Mouse (Mus musculus): ENCODE measurements around the gene Rasal3. TPM values are rescaled to one million over a fixed set of nuclear protein-coding genes. Genes with fewer than 3 reads are reported as not detected.
A peak's percentile ranks its signal among the peaks of the same experiment; 100 is the strongest.

Rasal3 gene
- polyA plus RNA-seq, 1 experiment = 157 TPM

GRCm38 (mm10) chr17:32419989-32420388, 16.6 kb upstream of the Rasal3 start:
- WGBS = 78% methylated on average over 2 of the region's 2 CpGs

GRCm38 (mm10) chr17:32416771-32417170, 13.4 kb upstream of the Rasal3 start:
- 93% methylated on average over 14 of the region's 14 CpGs for WGBS
- no peak overlapping the region for H3K27ac ChIP-seq (ENCODE audit: insufficient read depth, low read length)
- H3K36me3 ChIP-seq (ENCODE audit: control insufficient read depth, insufficient read depth, low read length) = peaks cover 32% of the 10 kb centered on the region
- no peaks in the 10 kb centered on the region for H3K27me3 ChIP-seq (ENCODE audit: control insufficient read depth, insufficient read depth, low read length)
- peaks cover 4% of the 10 kb centered on the region; the same call in 1 of the 2 replicates for H3K4me1 ChIP-seq (ENCODE audit: control insufficient read depth, insufficient read depth, insufficient read length)
- TF ChIP-seq CTCF (IDR thresholded peaks at IDR 0.05; ENCODE audit: extremely low read depth, insufficient read depth, insufficient read length, insufficient replicate concordance) = no peak
- no peak for TF ChIP-seq POLR2A (IDR thresholded peaks at IDR 0.05; ENCODE audit: low read depth, low read length)
- no peak for DNase-seq (ENCODE audit: low read depth in 1 of 2, low spot score in 2 of 2)
- no peak overlapping the region for H3K4me3 ChIP-seq (ENCODE audit: extremely low read depth, insufficient read depth, insufficient read length)

More at GRCm38 (mm10) chr17:32419989-32420388, 16.6 kb upstream of the Rasal3 start:
- peaks cover 22% of the 10 kb centered on the region for H3K36me3 ChIP-seq (ENCODE audit: control insufficient read depth, insufficient read depth, low read length)
- H3K27ac ChIP-seq (ENCODE audit: insufficient read depth, low read length) = no peak overlapping the region
- H3K4me3 ChIP-seq (ENCODE audit: extremely low read depth, insufficient read depth, insufficient read length) = no peak overlapping the region
- H3K27me3 ChIP-seq (ENCODE audit: control insufficient read depth, insufficient read depth, low read length) = no peaks in the 10 kb centered on the region
- peaks cover 6% of the 10 kb centered on the region; the same call in 1 of the 2 replicates for H3K4me1 ChIP-seq (ENCODE audit: control insufficient read depth, insufficient read depth, insufficient read length)
- no peak for TF ChIP-seq CTCF (IDR thresholded peaks at IDR 0.05; ENCODE audit: extremely low read depth, insufficient read depth, insufficient read length, insufficient replicate concordance)
- no peak for TF ChIP-seq POLR2A (IDR thresholded peaks at IDR 0.05; ENCODE audit: low read depth, low read length)
- no peak for DNase-seq (ENCODE audit: low read depth in 1 of 2, low spot score in 2 of 2)

- 94% methylated on average over 24 of the region's 24 CpGs for WGBS
- no peak for DNase-seq (ENCODE audit: low read depth in 1 of 2, low spot score in 2 of 2)
- peaks cover 32% of the 10 kb centered on the region for H3K36me3 ChIP-seq (ENCODE audit: control insufficient read depth, insufficient read depth, low read length)
Observed at GRCm38 (mm10) chr17:32415417-32416020, 12.1 kb upstream of the Rasal3 start.

GRCm38 (mm10) chr17:32411898-32412297, 8.5 kb upstream of the Rasal3 start:
- Histone ChIP-seq H3K36me3 (ENCODE audit: control insufficient read depth, insufficient read depth, low read length) (peaks cover 23% of the 10 kb centered on the region), H3K4me3 (ENCODE audit: extremely low read depth, insufficient read depth, insufficient read length) (no peak overlapping the region), H3K4me1 (ENCODE audit: control insufficient read depth, insufficient read depth, insufficient read length) (no peaks in the 10 kb centered on the region), H3K27ac (ENCODE audit: insufficient read depth, low read length) (no peak overlapping the region), H3K27me3 (ENCODE audit: control insufficient read depth, insufficient read depth, low read length) (no peaks in the 10 kb centered on the region)
- no peak for TF ChIP-seq POLR2A (IDR thresholded peaks at IDR 0.05; ENCODE audit: low read depth, low read length)
- no peak for TF ChIP-seq CTCF (IDR thresholded peaks at IDR 0.05; ENCODE audit: extremely low read depth, insufficient read depth, insufficient read length, insufficient replicate concordance)
- 63% methylated on average over 6 of the region's 6 CpGs for WGBS
- no peak for DNase-seq (ENCODE audit: low read depth in 1 of 2, low spot score in 2 of 2)

More at GRCm38 (mm10) chr17:32415417-32416020, 12.1 kb upstream of the Rasal3 start:
- Histone ChIP-seq H3K27me3 (ENCODE audit: control insufficient read depth, insufficient read depth, low read length) (no peaks in the 10 kb centered on the region), H3K4me3 (ENCODE audit: extremely low read depth, insufficient read depth, insufficient read length) (no peak overlapping the region), H3K27ac (ENCODE audit: insufficient read depth, low read length) (no peak overlapping the region), H3K4me1 (ENCODE audit: control insufficient read depth, insufficient read depth, insufficient read length) (no peaks in the 10 kb centered on the region)
- no peak for TF ChIP-seq CTCF (IDR thresholded peaks at IDR 0.05; ENCODE audit: extremely low read depth, insufficient read depth, insufficient read length, insufficient replicate concordance)

GRCm38 (mm10) chr17:32402779-32403157, 615 bp downstream of the Rasal3 start:
- Histone ChIP-seq H3K4me3 (ENCODE audit: extremely low read depth, insufficient read depth, insufficient read length) (peak overlapping the region; percentile 92), H3K27ac (ENCODE audit: insufficient read depth, low read length) (peak overlapping the region; percentile 95), H3K27me3 (ENCODE audit: control insufficient read depth, insufficient read depth, low read length) (no peaks in the 10 kb centered on the region), H3K36me3 (ENCODE audit: control insufficient read depth, insufficient read depth, low read length) (peaks cover 10% of the 10 kb centered on the region), H3K4me1 (ENCODE audit: control insufficient read depth, insufficient read depth, insufficient read length) (peaks cover 3% of the 10 kb centered on the region; the same call in 1 of the 2 replicates)
- DNase-seq (ENCODE audit: low read depth in 1 of 2, low spot score in 2 of 2) = peak; percentile 40 to 72
- 5% methylated on average over 11 of the region's 11 CpGs for WGBS
- no peak for TF ChIP-seq CTCF (IDR thresholded peaks at IDR 0.05; ENCODE audit: extremely low read depth, insufficient read depth, insufficient read length, insufficient replicate concordance)
- no peak for TF ChIP-seq POLR2A (IDR thresholded peaks at IDR 0.05; ENCODE audit: low read depth, low read length)

- TF ChIP-seq POLR2A (IDR thresholded peaks at IDR 0.05; ENCODE audit: low read depth, low read length) (no peak), CTCF (IDR thresholded peaks at IDR 0.05; ENCODE audit: extremely low read depth, insufficient read depth, insufficient read length, insufficient replicate concordance) (no peak)
- no peaks in the 10 kb centered on the region for H3K27me3 ChIP-seq (ENCODE audit: control insufficient read depth, insufficient read depth, low read length)
- H3K4me3 ChIP-seq (ENCODE audit: extremely low read depth, insufficient read depth, insufficient read length) = peak overlapping the region; percentile 92
- H3K36me3 ChIP-seq (ENCODE audit: control insufficient read depth, insufficient read depth, low read length) = peaks cover 15% of the 10 kb centered on the region
- peak overlapping the region; percentile 95; the same call in 1 of the 2 replicates for H3K27ac ChIP-seq (ENCODE audit: insufficient read depth, low read length)
- no peak for DNase-seq (ENCODE audit: low read depth in 1 of 2, low spot score in 2 of 2)
- peaks cover 3% of the 10 kb centered on the region; the same call in 1 of the 2 replicates for H3K4me1 ChIP-seq (ENCODE audit: control insufficient read depth, insufficient read depth, insufficient read length)
- 14% methylated on average over 9 of the region's 9 CpGs for WGBS
Observed at GRCm38 (mm10) chr17:32402011-32402778, 1.2 kb downstream of the Rasal3 start.
